Mouse (Mus musculus) cerebellum, adult 2 months (tissue): Measurements from ENCODE around the gene Ube2e2.

ENCODE experiments used
- CTCF ChIP-seq: fragments of 200-500 bp; IDR thresholded peaks from 2 replicates; pipeline ENCODE4 v1.5.1; 2011; ENCODE audit warnings: low read depth, mild to moderate bottlenecking, control low read depth, low read length, moderate library complexity, borderline replicate concordance; ENCODE audit not compliant: insufficient read depth
- POLR2A ChIP-seq: fragments of 200-500 bp; IDR thresholded peaks from 2 replicates; pipeline ENCODE4 v1.6.1; 2011; ENCODE audit warnings: low read length, control low read depth, borderline replicate concordance; ENCODE audit not compliant: insufficient read depth

GRCm38 (mm10) chr14:18553987-18554626 is 340.0 kb downstream of the Ube2e2 start:
- TF ChIP-seq CTCF (no peak), POLR2A (no peak)
